29 mouse cellular contexts compared by ENCODE assay signal in the genomic region with DNA sequence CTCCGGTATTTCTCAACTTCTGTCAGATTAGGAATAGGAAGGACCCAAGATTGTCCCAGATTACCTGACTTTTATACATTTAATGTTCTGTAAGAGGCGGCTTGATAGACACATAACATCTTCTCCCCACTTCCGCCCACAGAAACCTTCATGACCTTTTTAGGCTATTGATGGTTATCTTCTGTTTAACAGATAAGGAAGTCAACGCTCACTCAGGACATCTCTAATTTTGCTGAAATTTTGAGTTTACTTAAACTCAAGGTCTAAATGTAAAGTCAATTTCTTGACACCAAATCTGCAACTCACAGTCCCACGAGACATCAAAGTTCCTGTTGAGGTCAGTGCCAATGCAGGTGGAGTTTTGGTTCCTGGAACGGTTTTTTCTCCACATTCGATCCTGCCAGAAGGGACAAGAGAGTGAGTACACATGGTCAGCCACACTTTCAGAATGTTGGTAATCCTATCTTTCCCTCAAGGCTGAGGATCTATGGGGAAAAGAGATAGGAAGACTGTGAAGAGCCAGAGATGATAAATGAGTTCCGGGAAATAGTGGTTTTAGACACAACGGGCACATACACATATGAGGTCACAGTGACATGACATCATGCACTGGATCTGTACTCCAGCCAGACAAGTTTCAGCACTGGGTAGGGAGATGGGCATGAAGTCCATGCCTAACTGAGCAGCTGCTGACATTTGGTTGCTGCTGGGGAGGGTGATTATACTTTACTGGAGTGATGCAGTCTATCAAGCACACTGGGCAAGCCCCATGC. TPM values are rescaled to one million over a fixed set of nuclear protein-coding genes. Genes with fewer than 3 reads are reported as not detected.
DNase-seq lines count a peak whose midpoint lies in the region; ATAC-seq lines count a peak whose summit lies in the region.
"Had no signal": no experiment of that assay in that cellular context is flagged by ENCODE, and none has a peak within 500 bp of the region (broad histone marks: within the 10 kb centered on the region; RNA-seq: fewer than 3 reads in every experiment).

No protein-coding gene starts in this region.

- DNase-seq in 416B (ENCODE audit: low read depth), result peak; percentile 67
- peak; percentile 75 for DNase-seq in induced T-regulatory cell, adult 2 months (ENCODE audit: low read depth)
- DNase-seq in naive thymus-derived CD4-positive, alpha-beta T cell, adult 2 months (ENCODE audit: low read depth), result peak; percentile 70
- no peak for DNase-seq in gastrocnemius, adult 18-20 months (ENCODE audit: low spot score)
- DNase-seq: B cell, adult 2 months; cerebellum, adult 11 months; cerebellum, postnatal 10 days; embryo, embryonic 11 days; gastrocnemius, adult 2 months; heart, postnatal 36 days; kidney, postnatal 36 days; layer of hippocampus, adult 9-11 months; liver, embryonic 13.5 days; lung, embryonic 14.5 days; right cerebral cortex, postnatal 25 days; spleen, adult 18-20 months had no signal

- H3K9ac ChIP-seq in hindbrain, embryonic 16.5 days (ENCODE audit: low read depth, low read length), result no peak overlapping the region
- H3K9ac ChIP-seq in kidney, embryonic 15.5 days, result no peak overlapping the region
- H3K9ac ChIP-seq: embryonic facial prominence, embryonic 13.5 days; forebrain, embryonic 12.5 days; heart, embryonic 15.5 days; hindbrain, embryonic 15.5 days; liver, embryonic 13.5 days; lung, embryonic 14.5 days had no signal

- ATAC-seq in CD4-positive, CD25-positive, alpha-beta regulatory T cell, adult 4 months, result peak; percentile 95
- no peak for ATAC-seq in hindbrain, embryonic 16.5 days
- ATAC-seq in kidney, embryonic 15.5 days (replicated peaks; ENCODE audit: low FRiP score), result no peak
- ATAC-seq: intestine, postnatal 0 days; midbrain, embryonic 16.5 days had no signal

- WGBS in hindbrain, embryonic 16.5 days, result 92% methylated on average over 9 of the region's 9 CpGs
- 85% methylated on average over 9 of the region's 9 CpGs for WGBS in kidney, embryonic 15.5 days

- H3K27me3 ChIP-seq in hindbrain, embryonic 16.5 days (replicated peaks; ENCODE audit: control insufficient read depth, insufficient read depth, low read length), result no peaks in the 10 kb centered on the region
- H3K27me3 ChIP-seq in kidney, embryonic 15.5 days, result no peaks in the 10 kb centered on the region
- H3K27me3 ChIP-seq: embryonic facial prominence, embryonic 13.5 days; forebrain, embryonic 12.5 days; heart, embryonic 15.5 days; hindbrain, embryonic 15.5 days; liver, embryonic 13.5 days had no signal

- H3K27ac ChIP-seq in hindbrain, embryonic 16.5 days (ENCODE audit: low read depth, low read length), result no peak overlapping the region
- no peak overlapping the region for H3K27ac ChIP-seq in kidney, embryonic 15.5 days
- H3K27ac ChIP-seq: embryonic facial prominence, embryonic 13.5 days; forebrain, embryonic 12.5 days; gastrocnemius, adult 2 months; heart, embryonic 15.5 days; hindbrain, embryonic 15.5 days; left cerebral cortex, adult 2 months; liver, embryonic 13.5 days had no signal

- H3K4me3 ChIP-seq in hindbrain, embryonic 16.5 days (ENCODE audit: low read length), result no peak overlapping the region
- no peak overlapping the region for H3K4me3 ChIP-seq in kidney, embryonic 15.5 days (replicated peaks)
- H3K4me3 ChIP-seq: embryonic facial prominence, embryonic 13.5 days; erythroblast, embryonic 14.5 days; forebrain, embryonic 12.5 days; gastrocnemius, adult 2 months; heart, embryonic 15.5 days; hindbrain, embryonic 15.5 days; left cerebral cortex, adult 2 months; liver, embryonic 13.5 days had no signal

- H3K36me3 ChIP-seq in hindbrain, embryonic 16.5 days (ENCODE audit: control insufficient read depth, insufficient read depth, low read length), result no peaks in the 10 kb centered on the region
- H3K36me3 ChIP-seq in kidney, embryonic 15.5 days, result no peaks in the 10 kb centered on the region
- H3K36me3 ChIP-seq: embryonic facial prominence, embryonic 13.5 days; forebrain, embryonic 12.5 days; heart, embryonic 15.5 days; hindbrain, embryonic 15.5 days; liver, embryonic 13.5 days had no signal

- no peaks in the 10 kb centered on the region for H3K9me3 ChIP-seq in hindbrain, embryonic 16.5 days (ENCODE audit: control insufficient read depth, low read length)
- H3K9me3 ChIP-seq in kidney, embryonic 15.5 days (replicated peaks), result no peaks in the 10 kb centered on the region
- H3K9me3 ChIP-seq: embryonic facial prominence, embryonic 13.5 days; forebrain, embryonic 12.5 days; heart, embryonic 15.5 days; hindbrain, embryonic 15.5 days; liver, embryonic 13.5 days had no signal

- no peak overlapping the region for H3K4me2 ChIP-seq in hindbrain, embryonic 16.5 days (ENCODE audit: low read length)
- no peak overlapping the region for H3K4me2 ChIP-seq in kidney, embryonic 15.5 days
- H3K4me2 ChIP-seq: embryonic facial prominence, embryonic 13.5 days; forebrain, embryonic 12.5 days; heart, embryonic 15.5 days; hindbrain, embryonic 15.5 days; liver, embryonic 13.5 days; lung, embryonic 14.5 days had no signal

- no peaks in the 10 kb centered on the region for H3K4me1 ChIP-seq in hindbrain, embryonic 16.5 days (ENCODE audit: control insufficient read depth, insufficient read depth, low read depth, low read length)
- no peaks in the 10 kb centered on the region for H3K4me1 ChIP-seq in kidney, embryonic 15.5 days
- H3K4me1 ChIP-seq: embryonic facial prominence, embryonic 13.5 days; forebrain, embryonic 12.5 days; heart, embryonic 15.5 days; hindbrain, embryonic 15.5 days; liver, embryonic 13.5 days had no signal

RNA-seq across cellular contexts. Expression of a gene that starts 18.9 kb away (rescaled TPM):
- under 1 TPM in 1 of 2 experiments, not detected in 1; 0.51 TPM for polyA plus RNA-seq in CD4-positive, CD25-positive, alpha-beta regulatory T cell, adult 4 months (2017; shearing (Covaris generic))
- 1 to 10 TPM; 2.1 to 2.8 TPM for total RNA-seq in gastrocnemius, adult 18-20 months (2021)
- 1.8 TPM in 1 of 2 replicates, not detected in the other for polyA plus RNA-seq in hindbrain, embryonic 16.5 days (2015; fragmentation: Nextera tagmentation; extraction: Ambion mirVana)
- polyA plus RNA-seq in kidney, embryonic 15.5 days (2015; fragmentation: Nextera tagmentation; extraction: Ambion mirVana), result 3.2 and 5.0 TPM in 2 replicates
- total RNA-seq: left cerebral cortex, adult 2 months; left cerebral cortex, postnatal 36 days had no signal

RNA-seq across cellular contexts. Expression of a gene that starts 52.4 kb away (rescaled TPM):
- polyA plus RNA-seq in CD4-positive, CD25-positive, alpha-beta regulatory T cell, adult 4 months (2017; shearing (Covaris generic)), result not detected
- under 1 TPM in 1 of 2 experiments, not detected in 1; 0.07 TPM for total RNA-seq in gastrocnemius, adult 18-20 months (2021)
- polyA plus RNA-seq in hindbrain, embryonic 16.5 days (2015; fragmentation: Nextera tagmentation; extraction: Ambion mirVana), result 0.45 and 0.48 TPM in 2 replicates
- polyA plus RNA-seq in kidney, embryonic 15.5 days (2015; fragmentation: Nextera tagmentation; extraction: Ambion mirVana), result 0.27 and 0.48 TPM in 2 replicates
- total RNA-seq: gastrocnemius, adult 2 months; heart, postnatal 36 days; left cerebral cortex, adult 2 months; left cerebral cortex, postnatal 36 days had no signal
- polyA plus RNA-seq: embryonic facial prominence, embryonic 13.5 days; erythroblast, embryonic 14.5 days; forebrain, embryonic 12.5 days; neural tube, embryonic 11.5 days had no signal
